Mouse (Mus musculus) small intestine, adult 2 months (tissue): ENCODE data around the gene Igsf3. TPM values are rescaled to one million over a fixed set of nuclear protein-coding genes. Genes with fewer than 3 reads are reported as not detected.
A peak's percentile ranks its signal among the peaks of the same experiment; 100 is the strongest.

Experiments used
- H3K27ac ChIP-seq: fragments of 200-500 bp; 2 replicates; pipeline ENCODE4 v1.5.1; 2012; ENCODE audit warnings: low read depth, low read length, control low read depth, inconsistent platforms; ENCODE audit not compliant: insufficient read depth
- H3K27me3 ChIP-seq: fragments of 200-500 bp; 2 replicates; pipeline ENCODE4 v1.6.1; 2012; ENCODE audit warnings: mild to moderate bottlenecking, moderate library complexity, low read length, inconsistent platforms; ENCODE audit not compliant: control insufficient read depth, insufficient read depth
- H3K36me3 ChIP-seq: fragments of 200-500 bp; 2 replicates; pipeline ENCODE4 v1.6.1; 2012; ENCODE audit warnings: mild to moderate bottlenecking, low read length, control low read depth, inconsistent platforms; ENCODE audit not compliant: control insufficient read depth, insufficient read depth
- H3K4me1 ChIP-seq: fragments of 200-500 bp; 2 replicates; pipeline ENCODE4 v1.6.1; 2012; ENCODE audit warnings: low read length, inconsistent platforms, mixed read lengths; ENCODE audit not compliant: control insufficient read depth, insufficient read depth, insufficient read length
- H3K4me3 ChIP-seq: fragments of 200-500 bp; 2 replicates; pipeline ENCODE4 v1.5.1; 2012; ENCODE audit warnings: low read depth, mild to moderate bottlenecking, control low read depth, inconsistent platforms, low read length, moderate library complexity
- CTCF ChIP-seq: fragments of 200-500 bp; IDR thresholded peaks from 2 replicates; pipeline ENCODE4 v1.5.1; 2012; ENCODE audit warnings: low read depth, mild to moderate bottlenecking, control low read depth, inconsistent platforms, low read length, moderate library complexity, mixed read lengths; ENCODE audit not compliant: insufficient replicate concordance, insufficient read length; ENCODE audit errors: extremely low read depth
- POLR2A ChIP-seq: fragments of 200-500 bp; IDR thresholded peaks from 2 replicates; pipeline ENCODE4 v1.6.1; 2012; ENCODE audit warnings: low read depth, mild to moderate bottlenecking, control low read depth, inconsistent platforms, low read length, moderate library complexity
- WGBS: fragments of 180-500 bp; shearing (Covaris S2); methylation state at CpG from one replicate; pipeline ENCODE4 v1.1.7; 2018; 5-methylcytosine and 5-hydroxymethylcytosine counted together
- polyA plus RNA-seq: library from polyadenylated mRNA; depleted of rRNA; stranded (reverse); fragments of >200 nt; gene quantifications from 2 replicates; pipeline ENCODE4 v1.2.3, GENCODE M21; 2012

The Igsf3 gene
- polyA plus RNA-seq, 1 experiment, result 17.0 TPM

DNA sequence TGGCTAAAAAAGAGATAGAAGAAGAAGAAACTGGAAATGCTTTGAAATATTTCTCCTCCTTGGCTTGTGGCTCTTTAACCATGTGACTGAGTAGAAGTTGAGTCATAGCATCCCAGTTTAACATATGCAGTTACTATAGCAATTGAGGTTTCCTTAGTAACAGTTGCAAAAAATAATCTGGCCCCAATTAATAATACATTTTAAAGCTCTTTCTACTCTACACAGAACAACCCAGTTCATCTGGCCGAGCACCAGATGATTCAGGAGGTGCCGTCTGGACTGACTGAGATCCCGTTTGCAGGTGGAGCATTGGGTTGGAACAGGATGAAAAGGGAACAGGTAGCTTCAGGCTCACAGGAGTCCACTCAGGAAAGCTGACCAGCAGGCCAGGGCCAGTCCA lies 71.9 kb downstream of the Igsf3 start:
- WGBS, result 91% methylated on average over 3 of the region's 3 CpGs
- H3K4me1 ChIP-seq, result peaks cover 6% of the 10 kb centered on the region
- no peak for TF ChIP-seq POLR2A
- TF ChIP-seq CTCF, result no peak
- H3K36me3 ChIP-seq, result peaks cover 15% of the 10 kb centered on the region
- H3K27me3 ChIP-seq, result no peaks in the 10 kb centered on the region
- no peak overlapping the region for H3K4me3 ChIP-seq
- H3K27ac ChIP-seq, result no peak overlapping the region

DNA sequence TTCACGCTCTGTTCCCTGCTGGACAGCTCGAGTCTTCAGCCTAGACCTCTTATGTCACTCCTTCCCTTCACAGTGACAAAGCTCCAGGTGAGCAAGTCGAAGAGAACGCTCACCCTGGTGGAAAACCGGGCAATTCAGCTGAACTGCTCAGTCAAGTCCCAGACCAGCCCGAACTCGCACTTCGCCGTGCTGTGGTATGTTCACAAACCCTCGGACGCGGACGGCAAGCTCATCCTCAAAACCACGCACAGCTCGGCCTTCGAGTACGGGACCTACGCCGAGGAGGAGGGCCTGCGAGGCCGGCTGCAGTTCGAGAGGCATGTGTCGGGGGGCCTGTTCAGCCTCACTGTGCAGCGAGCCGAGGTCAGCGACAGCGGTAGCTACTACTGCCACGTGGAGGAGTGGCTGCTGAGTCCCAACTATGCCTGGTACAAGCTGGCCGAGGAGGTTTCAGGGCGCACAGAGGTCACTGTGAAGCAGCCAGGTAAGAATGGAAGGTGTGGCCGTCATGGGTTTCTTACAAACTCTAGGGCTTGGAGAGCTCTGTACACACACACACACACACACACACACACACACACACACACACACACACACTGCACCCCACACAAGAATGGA lies 74.0 kb downstream of the Igsf3 start:
- H3K36me3 ChIP-seq, result peaks cover 25% of the 10 kb centered on the region

DNA sequence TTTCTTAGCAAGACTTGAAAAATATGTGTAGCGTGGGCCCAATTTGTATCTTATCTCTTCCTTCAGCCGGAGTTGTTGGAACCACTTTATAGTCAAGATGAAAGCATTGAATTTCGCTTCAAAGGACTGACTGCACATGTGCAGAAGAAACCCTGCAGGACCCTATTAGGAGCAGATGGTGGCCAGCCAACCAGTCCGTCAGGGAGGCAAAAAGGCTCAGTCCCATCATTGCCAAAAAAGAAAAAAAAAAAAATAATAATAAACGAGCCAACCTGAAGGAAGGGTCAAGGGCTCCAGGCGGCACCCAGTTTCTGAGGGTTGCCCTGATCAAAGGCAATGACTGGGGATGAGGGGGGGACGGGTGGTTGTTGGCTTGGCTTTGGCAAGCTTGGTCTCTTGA lies 83.7 kb downstream of the Igsf3 start:
- TF ChIP-seq CTCF (no peak), POLR2A (no peak)

More for the DNA sequence above, 74.0 kb downstream of the Igsf3 start:
- no peak overlapping the region for H3K4me3 ChIP-seq
- no peak for TF ChIP-seq POLR2A
- TF ChIP-seq CTCF, result no peak
- no peak overlapping the region for H3K27ac ChIP-seq
- H3K27me3 ChIP-seq, result no peaks in the 10 kb centered on the region
- WGBS, result 91% methylated on average over 31 of the region's 31 CpGs
- H3K4me1 ChIP-seq, result no peaks in the 10 kb centered on the region; the same call in 1 of the 2 replicates

DNA sequence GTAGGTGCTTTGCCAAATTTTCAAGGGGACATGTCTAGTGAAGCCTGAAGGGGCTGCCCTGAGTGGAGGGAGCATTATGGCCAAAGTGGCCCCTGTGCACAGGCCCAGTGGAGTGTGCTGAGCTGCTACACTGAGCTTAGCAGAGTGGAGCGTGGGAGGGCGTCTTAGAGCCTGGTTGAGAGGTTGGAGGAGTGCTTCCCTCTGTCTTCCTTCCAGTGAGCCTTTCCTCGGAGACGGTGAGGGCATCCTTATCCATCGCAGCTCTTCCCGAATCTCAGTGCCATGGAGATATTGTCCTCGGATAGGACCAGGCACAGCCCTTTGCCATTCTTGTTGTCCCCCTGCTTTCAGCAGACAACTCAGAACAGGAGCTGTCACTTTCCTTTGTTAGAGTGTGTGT lies 84.2 kb downstream of the Igsf3 start:
- 91% methylated on average over 7 of the region's 7 CpGs for WGBS
- TF ChIP-seq CTCF (no peak), POLR2A (no peak)
- H3K27me3 ChIP-seq, result no peaks in the 10 kb centered on the region
- no peak overlapping the region for H3K27ac ChIP-seq
- no peak overlapping the region for H3K4me3 ChIP-seq
- peaks cover 13% of the 10 kb centered on the region for H3K36me3 ChIP-seq
- no peaks in the 10 kb centered on the region for H3K4me1 ChIP-seq

More for the DNA sequence above, 83.7 kb downstream of the Igsf3 start:
- H3K36me3 ChIP-seq, result peaks cover 14% of the 10 kb centered on the region
- H3K4me3 ChIP-seq, result no peak overlapping the region
- no peak overlapping the region for H3K27ac ChIP-seq
- WGBS, result 81% methylated on average over 7 of the region's 7 CpGs
- H3K27me3 ChIP-seq, result no peaks in the 10 kb centered on the region
- no peaks in the 10 kb centered on the region for H3K4me1 ChIP-seq

DNA sequence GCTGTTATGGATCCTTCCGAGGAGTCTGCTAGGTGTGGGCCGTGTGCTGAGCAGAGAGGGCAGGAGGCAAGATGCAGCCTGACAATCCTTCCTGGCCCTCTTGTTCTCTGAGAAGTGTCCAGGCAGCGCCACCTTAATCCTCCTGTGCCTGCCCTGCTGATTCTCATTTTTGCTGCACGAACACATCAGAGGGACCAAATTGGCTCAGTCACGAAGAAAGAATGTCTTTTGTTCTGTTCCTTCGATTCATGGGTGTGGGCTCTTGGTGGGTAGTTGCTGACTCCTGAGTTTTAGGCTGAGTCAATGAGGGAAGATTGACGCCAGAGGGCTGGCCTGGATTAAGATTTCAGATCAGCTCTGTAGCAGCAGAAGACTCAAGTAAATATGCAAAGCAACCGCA lies 84.9 kb downstream of the Igsf3 start:
- H3K4me3 ChIP-seq, result no peak overlapping the region
- TF ChIP-seq CTCF (no peak), POLR2A (no peak)
- H3K27me3 ChIP-seq, result no peaks in the 10 kb centered on the region
- peaks cover 9% of the 10 kb centered on the region; the same call in 1 of the 2 replicates for H3K36me3 ChIP-seq
- 81% methylated on average over 8 of the region's 8 CpGs for WGBS
- H3K27ac ChIP-seq, result no peak overlapping the region
- no peaks in the 10 kb centered on the region for H3K4me1 ChIP-seq

DNA sequence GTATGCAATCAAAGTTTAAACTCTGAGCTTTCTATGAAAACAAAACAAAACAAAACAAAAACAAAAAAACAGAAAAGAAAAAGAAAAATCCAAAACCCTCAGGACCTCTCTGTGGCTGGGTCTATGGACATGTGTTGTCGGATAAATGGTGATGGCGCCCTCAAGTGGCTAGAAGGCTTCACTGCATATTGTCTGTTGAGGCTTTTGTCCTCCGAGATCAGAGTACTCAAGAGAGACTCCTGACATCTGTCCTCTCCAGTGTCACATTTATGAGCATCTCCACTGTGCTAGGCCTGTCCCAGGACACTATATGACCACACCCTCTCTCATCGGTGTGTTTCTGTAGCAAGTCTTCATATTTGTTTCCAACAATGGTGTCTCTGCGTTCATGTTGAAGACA lies 85.4 kb downstream of the Igsf3 start:
- no peak overlapping the region for H3K4me3 ChIP-seq
- no peak overlapping the region for H3K27ac ChIP-seq
- peak; percentile 53; the same call in 1 of the 2 replicates for TF ChIP-seq CTCF
- no peak for TF ChIP-seq POLR2A
- H3K4me1 ChIP-seq, result no peaks in the 10 kb centered on the region
- H3K27me3 ChIP-seq, result no peaks in the 10 kb centered on the region
- H3K36me3 ChIP-seq, result peaks cover 9% of the 10 kb centered on the region; the same call in 1 of the 2 replicates
- 27% methylated on average over 5 of the region's 5 CpGs for WGBS

DNA sequence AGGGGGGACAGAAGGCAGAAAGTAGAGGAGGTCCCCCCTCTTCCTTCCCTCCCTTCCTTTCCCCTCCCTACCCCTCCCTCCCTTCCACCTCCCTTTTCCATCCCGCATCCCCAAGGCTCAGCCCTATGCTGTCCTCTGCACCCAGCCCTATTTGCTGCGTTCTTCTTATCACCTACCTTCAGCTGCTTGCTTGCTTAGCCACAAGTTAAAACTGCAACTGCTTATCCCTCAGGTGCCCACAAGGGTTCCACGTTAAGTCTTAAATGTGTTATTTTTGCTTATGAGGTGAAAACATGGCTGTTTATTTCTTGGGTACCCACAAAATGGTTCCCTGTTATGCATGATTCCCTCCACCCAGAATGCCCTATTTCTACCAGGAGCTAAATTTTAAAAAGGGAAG lies 86.6 kb downstream of the Igsf3 start:
- Histone ChIP-seq H3K27me3 (no peaks in the 10 kb centered on the region), H3K4me1 (no peaks in the 10 kb centered on the region), H3K27ac (no peak overlapping the region), H3K36me3 (peaks cover 4% of the 10 kb centered on the region; the same call in 1 of the 2 replicates), H3K4me3 (no peak overlapping the region)
- 76% methylated on average over 3 of the region's 3 CpGs for WGBS
- TF ChIP-seq CTCF, result no peak
- no peak for TF ChIP-seq POLR2A
